Mouse (Mus musculus) lung, postnatal 0 days (tissue): Measurements from ENCODE around the gene Pllp.

Experiments used
- CTCF ChIP-seq: IDR thresholded peaks from 2 replicates; pipeline ENCODE4 v1.5.1; 2016; ENCODE audit warnings: antibody characterized with exemption, mild to moderate bottlenecking
- EP300 ChIP-seq: IDR thresholded peaks from 2 replicates; pipeline ENCODE4 v1.6.1; 2016; ENCODE audit warnings: antibody characterized with exemption, mild to moderate bottlenecking, control low read depth

GRCm38 (mm10) chr8:94725998-94726397, 29.9 kb upstream of the Pllp start:
- TF ChIP-seq CTCF (no peak), EP300 (no peak)
